Mouse (Mus musculus): ENCODE results near the gene Gm49630.
"Not testable (repeated sequence)": the region's sequence is repeated elsewhere in the genome, so short reads cannot be mapped to it uniquely, and the experiment has no call there.

Gm49630 gene

GRCm38 (mm10) chr17:7369401-7369800 lies 2.4 kb downstream of the Gm49630 start:
- in situ Hi-C loops (cut with MboI; ENCODE audit: unreplicated experiment in 2 of 2) = not testable (repeated sequence)

- in situ Hi-C loops (cut with MboI; ENCODE audit: unreplicated experiment in 2 of 2) = not testable (repeated sequence)
Observed at GRCm38 (mm10) chr17:7366676-7367374, 5.0 kb downstream of the Gm49630 start.

GRCm38 (mm10) chr17:7366265-7366664 lies 5.5 kb downstream of the Gm49630 start:
- in situ Hi-C loops (cut with MboI; ENCODE audit: unreplicated experiment in 2 of 2) = not testable (repeated sequence)

GRCm38 (mm10) chr17:7365615-7366014 lies 6.2 kb downstream of the Gm49630 start:
- in situ Hi-C loops (cut with MboI; ENCODE audit: unreplicated experiment in 2 of 2) = not testable (repeated sequence)

GRCm38 (mm10) chr17:7360749-7361465 lies 10.9 kb downstream of the Gm49630 start:
- in situ Hi-C loops (cut with MboI; ENCODE audit: unreplicated experiment in 2 of 2) = not testable (repeated sequence)

GRCm38 (mm10) chr17:7359806-7360205 lies 12.0 kb downstream of the Gm49630 start:
- in situ Hi-C loops (cut with MboI; ENCODE audit: unreplicated experiment in 2 of 2) = not testable (repeated sequence)

- in situ Hi-C loops (cut with MboI; ENCODE audit: unreplicated experiment in 2 of 2) = not testable (repeated sequence)
Observed at GRCm38 (mm10) chr17:7352596-7352995, 19.2 kb downstream of the Gm49630 start, which contains the start of gene Ttll2. Gene Ttll2 (minus strand): TSS chr17:7352696.

GRCm38 (mm10) chr17:7348765-7349164 lies 23.0 kb downstream of the Gm49630 start:
- in situ Hi-C loops (cut with MboI; ENCODE audit: unreplicated experiment in 2 of 2) = not testable (repeated sequence)

- in situ Hi-C loops (cut with MboI; ENCODE audit: unreplicated experiment in 2 of 2) = not testable (repeated sequence)
Observed at GRCm38 (mm10) chr17:7337381-7337780, 34.4 kb downstream of the Gm49630 start.

GRCm38 (mm10) chr17:7332745-7333144 lies 39.0 kb downstream of the Gm49630 start:
- in situ Hi-C loops (cut with MboI; ENCODE audit: unreplicated experiment in 2 of 2) = not testable (repeated sequence)

- in situ Hi-C loops (cut with MboI; ENCODE audit: unreplicated experiment in 2 of 2) = not testable (repeated sequence)
Observed at GRCm38 (mm10) chr17:7326415-7326814, 45.4 kb downstream of the Gm49630 start.

GRCm38 (mm10) chr17:7324346-7324745 lies 47.4 kb downstream of the Gm49630 start, which contains the start of gene Tcp10a:
Gene Tcp10a (plus strand): TSS chr17:7324646.
- in situ Hi-C loops (cut with MboI; ENCODE audit: unreplicated experiment in 2 of 2) = not testable (repeated sequence)

- in situ Hi-C loops (cut with MboI; ENCODE audit: unreplicated experiment in 2 of 2) = not testable (repeated sequence)
Observed at GRCm38 (mm10) chr17:7319789-7320188, 52.0 kb downstream of the Gm49630 start.

GRCm38 (mm10) chr17:7315693-7316382 lies 55.9 kb downstream of the Gm49630 start:
- in situ Hi-C loops (cut with MboI; ENCODE audit: unreplicated experiment in 2 of 2) = not testable (repeated sequence)

- in situ Hi-C loops (cut with MboI; ENCODE audit: unreplicated experiment in 2 of 2) = not testable (repeated sequence)
Observed at GRCm38 (mm10) chr17:7306278-7307196, 65.2 kb downstream of the Gm49630 start.
